Mouse (Mus musculus) MEL (cell line): ENCODE data around the gene Car15. TPM values are rescaled to one million over a fixed set of nuclear protein-coding genes. Genes with fewer than 3 reads are reported as not detected.

Experiments
- DNase-seq: peaks from one replicate; pipeline ENCODE4 v3.0.0; 2011; ENCODE audit warnings: low read depth, low spot score
- H3K27ac ChIP-seq: 2 replicates; pipeline ENCODE4 v1.5.1; 2012; ENCODE audit warnings: low read depth, mild to moderate bottlenecking, control low read depth, low read length, moderate library complexity; ENCODE audit not compliant: control insufficient read depth
- H3K27me3 ChIP-seq, 2 experiments: fragments of 150-350 bp in 1 of 2; sonication (generic) in 1 of 2; 2 replicates each; pipeline ENCODE4 v1.6.1; 2012; ENCODE audit warnings: low read length in 2 of 2, mild to moderate bottlenecking in 2 of 2, improper control_type of control experiment in 1 of 2, moderate library complexity in 1 of 2; ENCODE audit not compliant: insufficient read depth in 2 of 2, control insufficient read depth in 1 of 2
- H3K36me3 ChIP-seq, 2 experiments: 2 replicates each; pipeline ENCODE4 v1.6.1; 2012 to 2014; ENCODE audit warnings: low read length in 2 of 2, improper control_type of control experiment in 1 of 2, inconsistent platforms in 1 of 2, mild to moderate bottlenecking in 1 of 2; ENCODE audit not compliant: insufficient read depth in 2 of 2, control insufficient read depth in 1 of 2
- H3K4me1 ChIP-seq, 2 experiments: fragments of 150-350 bp in 1 of 2; sonication (generic) in 1 of 2; 2 replicates each; pipeline ENCODE4 v1.6.1; 2012; ENCODE audit warnings: low read length in 2 of 2, improper control_type of control experiment in 1 of 2, mild to moderate bottlenecking in 1 of 2; ENCODE audit not compliant: insufficient read depth in 2 of 2, control insufficient read depth in 1 of 2
- H3K4me3 ChIP-seq, 2 experiments: fragments of 150-350 bp in 1 of 2; sonication (generic) in 1 of 2; 2 replicates each; pipeline ENCODE4 v1.5.1; 2012; ENCODE audit warnings: low read depth in 2 of 2, low read length in 2 of 2, mild to moderate bottlenecking in 2 of 2, moderate library complexity in 2 of 2, control low read depth in 1 of 2, improper control_type of control experiment in 1 of 2; ENCODE audit not compliant: control insufficient read depth in 1 of 2, insufficient read depth in 1 of 2
- H3K79me2 ChIP-seq: 2 replicates; pipeline ENCODE4 v1.6.1; 2012; ENCODE audit warnings: mild to moderate bottlenecking, low read length, moderate library complexity; ENCODE audit not compliant: control insufficient read depth, poor library complexity, insufficient read depth
- H3K9ac ChIP-seq: 2 replicates; pipeline ENCODE4 v1.6.1; 2012; ENCODE audit warnings: low read depth, mild to moderate bottlenecking, control low read depth, low read length, moderate library complexity; ENCODE audit not compliant: control insufficient read depth, poor library complexity, severe bottlenecking
- H3K9me3 ChIP-seq: fragments of 150-350 bp; sonication (generic); replicated peaks from 2 replicates; pipeline ENCODE4 v1.6.1; 2012; ENCODE audit warnings: mild to moderate bottlenecking, low read length, improper control_type of control experiment, moderate library complexity; ENCODE audit not compliant: insufficient read depth
- BHLHE40 ChIP-seq: IDR thresholded peaks from 2 replicates; pipeline ENCODE4 v1.6.1; 2012; ENCODE audit warnings: low read depth, mild to moderate bottlenecking, inconsistent platforms, low read length, improper control_type of control experiment, borderline replicate concordance
- CTCF ChIP-seq, 3 experiments: IDR thresholded peaks in 2 of 3; conservative IDR thresholded peaks in 1 of 3; 2 replicates each; pipeline ENCODE4 v1.5.1; 2011 to 2012; ENCODE audit warnings: low read length in 3 of 3, low read depth in 2 of 3, mild to moderate bottlenecking in 2 of 3, improper control_type of control experiment in 1 of 3, inconsistent platforms in 1 of 3, mixed read lengths in 1 of 3, moderate library complexity in 1 of 3; ENCODE audit not compliant: control insufficient read depth in 1 of 3, insufficient read depth in 1 of 3, poor library complexity in 1 of 3, severe bottlenecking in 1 of 3
- E2F4 ChIP-seq: IDR thresholded peaks from 2 replicates; pipeline ENCODE4 v1.6.1; 2011; ENCODE audit warnings: low read depth, low read length, improper control_type of control experiment, borderline replicate concordance
- ELF1 ChIP-seq: IDR thresholded peaks from 2 replicates; pipeline ENCODE4 v1.6.1; 2014; ENCODE audit warnings: low read depth, mild to moderate bottlenecking, inconsistent platforms, low read length, improper control_type of control experiment, moderate library complexity
- EP300 ChIP-seq, 2 experiments: IDR thresholded peaks; 2 replicates each; pipeline ENCODE4 v1.6.1; 2011; ENCODE audit warnings: improper control_type of control experiment in 2 of 2, low read length in 2 of 2, low read depth in 1 of 2, mild to moderate bottlenecking in 1 of 2
- ETS1 ChIP-seq: IDR thresholded peaks from 2 replicates; pipeline ENCODE4 v1.6.1; 2012; ENCODE audit warnings: low read depth, mild to moderate bottlenecking, inconsistent platforms, low read length, improper control_type of control experiment, moderate library complexity
- GABPA ChIP-seq: IDR thresholded peaks from 2 replicates; pipeline ENCODE4 v1.6.1; 2012; ENCODE audit warnings: low read depth, mild to moderate bottlenecking, inconsistent platforms, low read length, improper control_type of control experiment, moderate library complexity
- HCFC1 ChIP-seq: IDR thresholded peaks from 2 replicates; pipeline ENCODE4 v1.6.1; 2012; ENCODE audit warnings: low read depth, mild to moderate bottlenecking, inconsistent platforms, low read length, improper control_type of control experiment, moderate library complexity
- KAT2A ChIP-seq: conservative IDR thresholded peaks from 2 replicates; pipeline ENCODE4 v1.6.1; 2012; ENCODE audit warnings: low read depth, low read length, improper control_type of control experiment, inconsistent platforms
- MAFK ChIP-seq: IDR thresholded peaks from 2 replicates; pipeline ENCODE4 v1.6.1; 2011; ENCODE audit warnings: low read depth, mild to moderate bottlenecking, low read length, improper control_type of control experiment, borderline replicate concordance
- MAX ChIP-seq: IDR thresholded peaks from 2 replicates; pipeline ENCODE4 v1.6.1; 2011; ENCODE audit warnings: low read length, improper control_type of control experiment
- MAZ ChIP-seq: IDR thresholded peaks from 2 replicates; pipeline ENCODE4 v1.6.1; 2012; ENCODE audit warnings: low read depth, mild to moderate bottlenecking, inconsistent platforms, low read length, improper control_type of control experiment
- MEF2A ChIP-seq: IDR thresholded peaks from 2 replicates; pipeline ENCODE4 v1.6.1; 2014; ENCODE audit warnings: low read depth, mild to moderate bottlenecking, inconsistent platforms, low read length, improper control_type of control experiment; ENCODE audit not compliant: poor library complexity, insufficient replicate concordance, severe bottlenecking; ENCODE audit errors: extremely low read depth
- MXI1 ChIP-seq: IDR thresholded peaks from 2 replicates; pipeline ENCODE4 v1.6.1; 2011; ENCODE audit warnings: mild to moderate bottlenecking, low read depth, low read length, improper control_type of control experiment
- MYC ChIP-seq: IDR thresholded peaks from 2 replicates; pipeline ENCODE4 v1.6.1; 2011; ENCODE audit warnings: low read depth, mild to moderate bottlenecking, low read length, improper control_type of control experiment, moderate library complexity
- NELFE ChIP-seq: IDR thresholded peaks from 2 replicates; pipeline ENCODE4 v1.6.1; 2011; ENCODE audit warnings: low read depth, low read length, improper control_type of control experiment
- NRF1 ChIP-seq: IDR thresholded peaks from 2 replicates; pipeline ENCODE4 v1.6.1; 2014; ENCODE audit warnings: low read depth, mild to moderate bottlenecking, inconsistent platforms, low read length, improper control_type of control experiment, moderate library complexity; ENCODE audit not compliant: poor library complexity, insufficient read depth, severe bottlenecking
- POLR2AphosphoS5 ChIP-seq: IDR thresholded peaks from 2 replicates; pipeline ENCODE4 v1.6.1; 2012; ENCODE audit warnings: low read depth, borderline replicate concordance, mild to moderate bottlenecking, inconsistent platforms, low read length, moderate library complexity, mixed read lengths
- RAD21 ChIP-seq: IDR thresholded peaks from 2 replicates; pipeline ENCODE4 v1.6.1; 2011; ENCODE audit warnings: mild to moderate bottlenecking, low read depth, low read length, improper control_type of control experiment
- RCOR1 ChIP-seq: IDR thresholded peaks from 2 replicates; pipeline ENCODE4 v1.6.1; 2012; ENCODE audit warnings: low read depth, mild to moderate bottlenecking, inconsistent platforms, low read length, improper control_type of control experiment
- TCF12 ChIP-seq: IDR thresholded peaks from 2 replicates; pipeline ENCODE4 v1.6.1; 2014; ENCODE audit warnings: low read depth, mild to moderate bottlenecking, inconsistent platforms, low read length, improper control_type of control experiment, moderate library complexity
- UBTF ChIP-seq: IDR thresholded peaks from 2 replicates; pipeline ENCODE4 v1.6.1; 2012; ENCODE audit warnings: low read depth, mild to moderate bottlenecking, inconsistent platforms, low read length, improper control_type of control experiment, moderate library complexity, borderline replicate concordance; ENCODE audit not compliant: insufficient read depth
- USF1 ChIP-seq: IDR thresholded peaks from 2 replicates; pipeline ENCODE4 v1.6.1; 2014; ENCODE audit warnings: low read depth, mild to moderate bottlenecking, inconsistent platforms, low read length, improper control_type of control experiment, moderate library complexity
- ZC3H11A ChIP-seq: IDR thresholded peaks from 2 replicates; pipeline ENCODE4 v1.6.1; 2012; ENCODE audit warnings: low read depth, mild to moderate bottlenecking, inconsistent platforms, low read length, improper control_type of control experiment
- ZNF384 ChIP-seq: IDR thresholded peaks from 2 replicates; pipeline ENCODE4 v1.6.1; 2012; ENCODE audit warnings: low read depth, mild to moderate bottlenecking, inconsistent platforms, low read length, improper control_type of control experiment
- polyA plus RNA-seq, 2 experiments: library from polyadenylated mRNA; stranded (reverse) in 1 of 2; unstranded in 1 of 2; fragments of >175 nt in 1 of 2; fragments of >200 nt in 1 of 2; gene quantifications; 2 replicates each; pipeline versions ENCODE4 v1.2.1 to v1.2.4; 2012; ENCODE audit warnings: low replicate concordance in 2 of 2, low read depth in 1 of 2; ENCODE audit not compliant: insufficient read length in 2 of 2, insufficient read depth in 1 of 2, missing spikeins in 1 of 2
- total RNA-seq: library from RNA; depleted of rRNA; stranded (reverse); fragments of 300-350 nt; gene quantifications from 2 replicates; pipeline ENCODE4 v1.2.3, GENCODE M21; 2012

Car15 gene
- total and polyA plus RNA-seq, 3 experiments, result 2.0 to 3.6 TPM; not detected in 1

- no peak overlapping the region for H3K9ac ChIP-seq
- H3K36me3 ChIP-seq, result peaks cover 0 to 2% of the 10 kb centered on the region in 2 experiments; a peak in 2 of 4 replicates
- H3K4me3 ChIP-seq, result no peak overlapping the region
Observed at GRCm38 (mm10) chr16:17796519-17796918, 41.6 kb downstream of the Car15 start.

GRCm38 (mm10) chr16:17795643-17796042, 42.5 kb downstream of the Car15 start:
- H3K4me1 ChIP-seq, result no peaks in the 10 kb centered on the region
- no peak for TF ChIP-seq EP300 (IDR thresholded peaks at IDR 0.05; ENCODE audit: low read depth in 1 of 2, low read length in 2 of 2)
- no peak for TF ChIP-seq E2F4
- TF ChIP-seq ZNF384, result no peak
- TF ChIP-seq ELF1, result no peak
- no peak for TF ChIP-seq BHLHE40
- no peak for TF ChIP-seq NRF1
- TF ChIP-seq RAD21, result no peak
- TF ChIP-seq MYC, result no peak
- TF ChIP-seq POLR2AphosphoS5, result no peak
- no peak for TF ChIP-seq ETS1
- no peak for TF ChIP-seq TCF12
- TF ChIP-seq MAX, result no peak
- no peak for TF ChIP-seq MXI1
- no peak for TF ChIP-seq USF1
- TF ChIP-seq KAT2A, result no peak
- TF ChIP-seq, all 39 proteins: peak for 0
- H3K79me2 ChIP-seq, result no peaks in the 10 kb centered on the region
- H3K9me3 ChIP-seq, result no peaks in the 10 kb centered on the region
- no peak for DNase-seq
- no peaks in the 10 kb centered on the region for H3K27me3 ChIP-seq
- peaks cover 0 to 2% of the 10 kb centered on the region in 2 experiments; a peak in 2 of 4 replicates for H3K36me3 ChIP-seq
- no peak overlapping the region for H3K4me3 ChIP-seq
- no peak overlapping the region for H3K9ac ChIP-seq
- H3K27ac ChIP-seq, result no peak overlapping the region

More at GRCm38 (mm10) chr16:17796519-17796918, 41.6 kb downstream of the Car15 start:
- TF ChIP-seq MAFK (no peak), MEF2A (no peak), HCFC1 (no peak), RCOR1 (no peak), UBTF (no peak), GABPA (no peak), ZC3H11A (no peak), MXI1 (no peak), CTCF (IDR thresholded peaks at IDR 0.05 in 2 of 3, conservative IDR thresholded peaks at IDR 0.05 in 1 of 3; ENCODE audit: control insufficient read depth in 1 of 3, insufficient read depth in 1 of 3, low read depth in 2 of 3, low read length in 3 of 3, poor library complexity in 1 of 3, severe bottlenecking in 1 of 3) (no peak), MAZ (no peak), NELFE (no peak), MAX (no peak)
- Histone ChIP-seq H3K27ac (no peak overlapping the region), H3K79me2 (no peaks in the 10 kb centered on the region), H3K27me3 (no peaks in the 10 kb centered on the region), H3K9me3 (no peaks in the 10 kb centered on the region), H3K4me1 (no peaks in the 10 kb centered on the region)
- no peak for DNase-seq
